Mouse (Mus musculus) c-Kit-negative CD71-positive TER-119-positive erythroid progenitor cells, embryonic 14.5 days (primary cell): ENCODE results near the gene Sv2b.
"Not testable (repeated sequence)": the region's sequence is repeated elsewhere in the genome, so short reads cannot be mapped to it uniquely, and the experiment has no call there.

Experiments used
- DNase-seq: peaks from one replicate; pipeline ENCODE4 v3.0.0-alpha.2; 2013; ENCODE audit warnings: low read depth, low spot score

The Sv2b gene

GRCm38 (mm10) chr7:75308457-75309312, at the start of gene Sv2b:
TSS of gene Sv2b (minus strand) at chr7:75309262.
- DNase-seq: no peak

DNA sequence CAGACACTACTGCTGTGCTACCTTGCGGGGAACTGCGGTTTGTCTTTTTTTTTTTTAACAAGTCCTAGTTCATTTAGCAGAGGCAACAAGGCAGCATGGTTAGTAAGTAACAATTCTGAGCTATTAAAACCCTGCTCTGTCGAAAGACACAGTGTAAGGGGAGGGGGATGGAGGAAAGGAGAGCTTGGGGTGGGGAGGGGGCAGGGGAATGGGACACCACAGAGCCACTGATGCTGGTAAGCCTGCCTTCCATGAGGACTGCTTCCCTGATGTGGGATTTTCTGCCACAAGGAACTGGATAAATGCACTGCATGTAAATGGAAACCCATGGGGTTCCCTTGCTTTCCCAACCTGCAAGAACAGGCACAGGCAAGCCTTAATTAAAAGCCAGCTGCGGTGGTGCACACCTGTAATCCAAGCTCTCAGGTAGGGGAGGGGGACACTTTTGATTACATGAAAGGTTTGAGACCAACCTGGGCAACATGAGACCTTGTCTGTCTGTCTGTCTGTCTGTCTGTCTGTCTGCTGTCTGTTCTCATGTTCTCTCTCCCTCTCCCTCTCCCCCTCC, 49.3 kb upstream of the Sv2b start:
- no peak for DNase-seq

- no peak for DNase-seq
Observed at GRCm38 (mm10) chr7:75355521-75355920, 46.5 kb upstream of the Sv2b start.

- no peak for DNase-seq
Observed at GRCm38 (mm10) chr7:75352777-75353374, 43.8 kb upstream of the Sv2b start.

GRCm38 (mm10) chr7:75350172-75350571, 41.1 kb upstream of the Sv2b start:
- peak; percentile 11 for DNase-seq

- no peak for DNase-seq
Observed at GRCm38 (mm10) chr7:75332311-75332710, 23.2 kb upstream of the Sv2b start.

- DNase-seq: no peak
Observed at GRCm38 (mm10) chr7:75329740-75330142, 20.7 kb upstream of the Sv2b start.

DNA sequence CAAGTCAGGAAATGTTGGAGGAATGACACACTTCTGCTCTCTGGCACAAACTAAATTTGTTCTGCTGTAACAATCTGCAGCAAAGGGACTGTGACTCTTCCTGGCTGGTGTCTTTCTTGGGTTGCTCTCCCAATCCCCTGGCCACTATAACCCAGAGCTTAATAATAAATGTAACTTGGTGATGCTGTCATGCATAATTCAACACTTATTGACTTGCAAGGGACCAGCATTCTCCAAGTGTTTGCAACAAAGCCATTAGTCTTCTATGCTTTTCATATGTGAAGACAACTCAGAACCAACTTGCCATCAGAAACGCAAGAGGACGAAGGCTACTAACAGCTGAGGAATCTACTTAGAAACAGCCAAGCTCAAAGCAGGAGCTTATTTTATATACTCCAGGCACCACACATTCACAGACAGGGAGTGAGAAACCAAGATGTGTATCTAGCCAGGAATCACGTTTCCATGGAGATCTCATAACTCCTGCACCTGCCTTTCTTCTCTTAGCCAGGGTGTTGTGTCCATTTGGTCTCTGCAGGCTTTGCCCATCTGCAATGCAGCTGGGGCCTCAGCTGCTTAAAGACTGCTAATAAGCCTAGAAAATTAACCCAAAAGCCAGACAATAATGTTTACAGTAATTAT, 19.8 kb upstream of the Sv2b start:
- no peak for DNase-seq

DNA sequence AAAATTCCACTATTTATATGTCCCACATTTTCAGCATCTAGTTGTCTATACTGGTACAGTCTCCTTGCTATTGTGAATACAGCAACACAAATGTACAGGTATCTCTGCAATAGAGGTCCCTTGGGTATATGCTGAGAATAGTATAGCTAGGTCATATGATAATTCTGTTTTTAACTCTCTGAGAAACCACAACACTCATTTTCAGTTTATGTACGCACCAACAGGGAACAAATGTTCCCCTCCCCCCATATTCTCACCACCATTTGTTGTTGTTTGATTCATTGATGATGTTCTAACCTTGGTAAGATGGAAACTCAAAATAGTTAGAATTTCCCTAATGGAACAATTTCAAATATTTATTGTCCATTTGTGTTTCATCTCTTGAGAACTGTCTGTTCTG, 16.2 kb upstream of the Sv2b start:
- no peak for DNase-seq

GRCm38 (mm10) chr7:75322742-75323141, 13.7 kb upstream of the Sv2b start:
- not testable (repeated sequence) for DNase-seq

- no peak for DNase-seq
Observed at GRCm38 (mm10) chr7:75320009-75320408, 10.9 kb upstream of the Sv2b start.

- DNase-seq: no peak
Observed at GRCm38 (mm10) chr7:75318320-75318719, 9.3 kb upstream of the Sv2b start.

GRCm38 (mm10) chr7:75314873-75315272, 5.8 kb upstream of the Sv2b start:
- DNase-seq: no peak

DNA sequence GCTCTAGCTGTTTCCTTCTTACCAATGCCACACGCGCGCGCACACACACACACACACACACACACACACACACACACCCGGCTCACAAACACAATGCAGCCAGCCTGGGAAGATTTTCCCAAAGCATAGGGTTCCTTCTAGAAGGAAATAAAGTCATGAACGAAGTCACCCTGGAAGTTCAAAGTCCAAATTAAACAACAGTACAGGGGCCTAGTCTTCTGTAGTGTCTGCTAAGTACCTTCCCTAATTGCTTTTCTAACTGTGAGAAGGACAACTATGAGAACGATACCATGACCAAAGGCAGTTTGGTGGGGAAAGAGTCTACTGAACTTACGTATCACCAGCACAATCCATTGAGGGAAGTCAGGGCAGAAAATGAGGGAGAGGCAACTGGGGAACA, 508 bp upstream of the Sv2b start:
- DNase-seq: no peak

DNA sequence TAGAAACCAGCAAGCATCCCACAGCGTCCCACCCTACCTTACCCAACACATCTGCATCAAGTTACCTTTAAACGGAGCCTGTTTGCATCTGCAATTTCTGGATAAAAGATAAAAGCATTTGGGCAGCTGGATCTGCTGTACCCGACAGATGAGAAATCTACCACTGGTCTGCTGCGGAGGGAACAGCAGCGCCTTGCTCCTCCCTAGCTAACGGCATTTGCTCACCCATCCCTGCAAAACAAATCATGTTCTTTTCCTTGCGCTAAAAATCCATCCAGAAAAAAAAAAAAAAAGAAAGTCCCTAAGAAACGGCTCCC, 964 bp downstream of the Sv2b start:
- no peak for DNase-seq

GRCm38 (mm10) chr7:75307570-75308087, 1.4 kb downstream of the Sv2b start:
- no peak for DNase-seq

DNA sequence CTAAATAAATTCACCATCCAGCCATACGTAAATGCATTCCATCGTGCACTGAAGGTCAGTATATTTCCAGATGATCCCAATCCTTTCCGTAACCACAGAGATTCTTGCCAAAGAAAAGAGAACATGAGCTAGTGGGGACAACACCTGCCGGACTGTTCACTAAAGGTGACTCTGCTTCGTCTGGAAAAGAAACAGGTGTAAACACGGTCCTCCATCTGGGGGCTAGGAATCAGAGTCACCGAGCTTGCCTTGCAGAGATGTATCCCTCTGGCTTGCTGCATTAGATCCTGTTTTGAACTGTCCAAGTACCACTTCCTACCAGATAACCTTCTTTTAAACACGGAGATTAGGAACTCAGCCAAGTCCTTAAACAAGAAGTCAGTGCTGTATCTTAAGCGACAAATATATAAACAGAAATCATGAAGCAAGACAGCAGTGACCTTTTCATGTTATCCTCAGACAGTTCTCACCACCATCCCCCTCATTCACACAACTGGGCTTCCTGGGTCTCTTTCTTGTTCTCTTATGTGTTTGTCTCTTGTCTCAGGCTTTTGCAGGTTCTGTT, 3.1 kb downstream of the Sv2b start:
- no peak for DNase-seq

DNA sequence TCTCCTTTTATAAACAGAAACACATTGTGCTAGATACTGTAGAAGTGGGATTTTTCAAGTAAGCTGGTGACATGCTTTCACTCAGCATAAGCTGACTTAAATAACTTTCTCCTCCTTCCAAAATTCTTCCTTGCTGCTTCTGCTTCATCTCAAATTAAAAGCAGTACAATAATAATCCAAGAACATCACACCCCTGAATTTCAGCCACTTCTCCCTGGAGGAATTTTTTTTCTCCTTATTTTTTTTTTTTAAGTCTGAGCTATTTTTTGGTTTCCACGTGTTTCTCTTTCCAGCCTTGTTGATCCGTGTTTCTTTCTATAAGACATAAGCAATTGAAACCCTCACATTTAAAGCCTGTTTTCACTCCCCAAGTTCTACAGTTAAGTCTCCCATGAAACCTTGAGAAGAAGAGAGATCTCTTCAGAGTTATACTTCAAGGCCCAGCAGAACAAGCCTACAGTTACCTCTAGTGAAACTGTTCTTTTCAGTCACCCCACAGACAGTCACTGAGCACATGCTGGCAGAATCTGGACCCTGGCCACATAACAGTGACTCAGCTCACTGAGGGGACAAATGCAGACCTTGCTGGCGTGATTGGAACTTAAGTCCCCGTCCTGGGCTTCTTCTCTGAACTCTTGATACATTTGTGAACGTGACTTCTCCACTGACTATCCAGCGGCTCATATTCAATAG, 6.4 kb downstream of the Sv2b start:
- DNase-seq: no peak

DNA sequence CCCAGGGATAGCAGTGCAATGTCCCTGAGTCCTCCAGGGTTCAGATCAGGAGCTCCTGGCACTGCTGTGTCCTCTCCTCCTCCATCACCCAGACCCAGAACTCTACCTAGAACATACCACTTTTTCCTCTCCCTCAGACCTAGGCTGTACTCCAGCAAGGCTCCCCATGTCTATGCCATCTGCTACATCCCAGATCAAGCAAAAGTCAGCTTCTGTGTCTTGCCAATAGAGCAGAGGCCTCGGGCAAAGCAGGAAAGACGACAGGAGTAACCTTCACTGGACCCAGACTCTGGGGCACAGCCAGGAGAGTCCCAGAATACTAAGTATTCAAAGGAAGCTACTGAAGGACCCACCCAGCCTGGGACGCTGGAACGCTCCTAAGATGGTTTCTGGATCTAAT, 9.8 kb downstream of the Sv2b start:
- DNase-seq: no peak

- DNase-seq: no peak
Observed at GRCm38 (mm10) chr7:75296688-75297119, 12.4 kb downstream of the Sv2b start.

DNA sequence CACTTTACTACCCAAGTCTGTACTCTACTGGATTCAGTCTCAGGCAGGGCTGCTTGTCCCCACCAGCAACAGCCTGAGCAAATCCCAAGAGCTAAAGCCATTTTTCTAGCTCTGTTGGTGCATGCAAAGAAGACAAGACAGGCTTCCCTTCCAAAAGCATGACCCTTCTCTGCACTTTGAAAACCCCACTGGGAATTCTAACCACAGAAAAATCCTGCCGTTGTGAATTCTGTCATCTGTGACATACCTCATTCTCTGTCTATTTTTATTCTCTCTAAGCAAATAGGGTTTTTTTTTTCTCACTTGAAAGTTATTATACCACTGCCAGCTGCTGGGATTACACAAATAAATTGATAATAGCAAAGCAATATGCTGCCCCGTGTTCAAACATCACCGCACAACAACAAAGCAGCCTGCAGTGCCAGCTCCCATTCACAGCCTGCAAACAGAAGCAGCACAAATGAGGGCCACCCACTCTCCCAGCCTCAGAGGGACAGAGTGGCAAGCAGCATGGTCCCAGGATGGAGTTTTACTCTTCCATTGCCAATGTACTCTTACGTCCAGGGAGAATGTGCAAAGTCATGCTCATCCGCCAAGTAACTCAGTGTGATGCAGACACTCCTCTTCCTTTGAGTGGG, 13.7 kb downstream of the Sv2b start:
- no peak for DNase-seq
